Mouse (Mus musculus) right cerebral cortex, postnatal 25 days (tissue): Measurements from ENCODE around the gene Rsrc1.
A peak's percentile ranks its signal among the peaks of the same experiment; 100 is the strongest.
"Not testable (repeated sequence)": the region's sequence is repeated elsewhere in the genome, so short reads cannot be mapped to it uniquely, and the experiment has no call there.

Experiments
- DNase-seq: peaks from one replicate; pipeline ENCODE4 v3.0.0; 2022

Rsrc1 gene

DNA sequence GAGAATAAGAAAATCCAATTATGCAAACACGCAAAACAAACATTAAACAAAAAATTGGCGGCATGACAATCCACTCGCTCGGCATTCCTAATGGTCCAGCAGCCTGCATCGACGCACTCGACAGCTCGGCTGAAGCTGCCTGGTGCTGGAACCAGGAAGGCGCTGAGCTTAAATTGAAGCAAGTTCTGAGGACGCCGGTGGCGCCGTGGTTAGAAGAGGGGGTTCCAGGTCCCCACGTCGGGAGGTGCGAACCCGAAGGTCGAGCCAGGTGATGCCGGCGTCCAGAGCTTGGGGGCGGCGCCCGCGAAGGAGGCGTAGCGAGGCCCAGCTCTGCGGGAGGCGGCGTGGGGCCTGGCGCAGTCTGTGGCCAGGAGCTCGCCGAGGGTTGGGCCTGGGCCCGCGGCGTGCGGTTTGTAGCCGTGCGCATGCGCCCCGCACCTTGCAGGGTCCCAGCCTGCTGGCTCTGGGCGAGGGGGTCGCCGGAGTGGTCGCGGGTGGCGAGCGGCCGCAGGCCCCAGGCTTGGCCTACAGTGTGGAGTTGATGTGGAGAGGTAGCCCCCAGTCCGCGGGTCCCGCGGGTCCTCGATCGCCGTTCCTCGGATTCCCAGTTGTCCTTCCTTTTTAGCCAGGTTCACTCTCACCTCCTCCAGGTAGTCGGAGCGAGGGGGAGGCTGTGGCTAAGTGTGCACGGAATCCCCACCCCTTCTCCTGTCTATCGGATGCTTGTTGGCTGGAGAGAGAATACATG, 4.5 kb downstream of the Rsrc1 start:
- peak; percentile 84 for DNase-seq

DNA sequence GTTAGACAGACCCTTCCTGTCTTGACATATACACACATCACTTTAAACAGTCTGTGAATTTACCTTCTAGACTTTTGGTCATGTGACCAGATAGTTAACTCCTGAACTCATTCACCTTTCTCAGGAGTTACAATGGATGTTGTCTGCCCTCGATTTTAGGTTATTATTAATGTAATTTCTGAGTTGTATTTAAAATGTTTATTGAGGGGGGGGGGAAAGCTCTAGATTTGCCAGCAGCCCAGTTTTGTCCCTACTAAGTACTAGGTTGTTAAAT, 5.0 kb downstream of the Rsrc1 start:
- no peak for DNase-seq

DNA sequence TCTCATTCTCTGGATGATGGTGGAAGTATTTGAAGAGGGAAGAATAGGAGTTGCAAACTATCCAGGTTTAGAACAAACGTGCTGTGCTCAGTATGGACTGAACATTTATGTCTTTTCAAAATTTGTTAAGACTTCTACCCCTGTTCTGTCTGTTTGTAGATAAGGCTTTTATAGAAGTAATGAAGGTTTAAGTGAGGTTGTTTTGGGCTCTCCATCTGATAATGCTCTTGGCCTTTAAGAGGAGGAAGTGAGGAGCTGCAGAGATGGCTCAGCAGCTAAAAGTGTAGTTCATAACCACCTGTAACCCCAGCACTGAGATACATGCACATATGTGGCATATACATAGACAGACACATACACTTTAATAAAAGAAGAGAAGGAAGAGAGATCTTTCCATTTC, 15.6 kb downstream of the Rsrc1 start:
- DNase-seq = no peak

DNA sequence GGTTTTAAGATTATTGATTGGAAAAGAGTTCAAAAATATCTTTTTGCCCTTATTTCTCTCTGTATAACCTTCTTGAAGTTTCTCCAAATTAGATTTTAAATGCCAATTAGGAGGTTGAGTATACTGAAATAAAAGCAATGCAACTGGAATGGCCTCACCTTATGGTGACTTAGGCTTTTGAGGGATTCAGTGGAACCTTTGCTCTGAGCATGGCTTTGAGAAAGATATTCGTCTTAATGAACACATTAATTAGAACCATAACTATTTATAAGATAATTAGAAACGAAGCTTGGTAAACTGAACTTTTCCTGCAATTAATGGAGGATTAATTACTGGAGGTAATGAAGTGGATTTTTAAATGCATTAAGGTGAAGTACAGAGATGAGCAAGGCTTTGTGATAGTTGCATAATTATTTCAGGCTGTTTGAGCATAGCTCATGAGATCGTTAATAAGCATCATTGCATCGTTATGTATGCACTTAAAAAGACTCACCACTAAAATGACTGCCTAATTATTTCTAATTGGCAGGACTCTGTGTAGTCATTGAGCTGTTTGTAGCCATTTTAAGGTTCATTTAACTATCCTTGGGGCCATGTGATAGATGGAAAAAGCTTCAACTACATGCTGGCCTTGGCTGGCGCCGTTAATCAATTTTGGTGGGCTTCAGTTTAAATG, 55.3 kb downstream of the Rsrc1 start:
- DNase-seq = no peak

DNA sequence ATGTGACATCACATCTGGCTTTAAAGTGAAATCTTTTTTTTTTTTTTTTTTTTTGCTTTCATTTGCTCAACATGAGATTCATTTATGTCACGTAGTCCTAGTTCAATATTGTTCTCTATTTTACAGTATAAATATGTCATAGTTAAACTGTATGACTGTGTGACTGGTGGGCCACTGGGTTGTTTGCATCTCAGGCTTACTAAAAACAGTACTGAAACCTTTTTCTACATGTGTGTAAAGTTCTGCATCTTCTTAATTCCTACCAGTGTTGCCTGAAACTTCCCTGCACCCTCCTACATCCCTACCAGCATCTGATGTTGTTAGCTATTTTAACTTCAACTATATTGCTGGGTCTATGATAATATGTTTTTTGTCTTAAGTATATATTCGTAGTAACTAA, 78.6 kb downstream of the Rsrc1 start:
- no peak for DNase-seq

DNA sequence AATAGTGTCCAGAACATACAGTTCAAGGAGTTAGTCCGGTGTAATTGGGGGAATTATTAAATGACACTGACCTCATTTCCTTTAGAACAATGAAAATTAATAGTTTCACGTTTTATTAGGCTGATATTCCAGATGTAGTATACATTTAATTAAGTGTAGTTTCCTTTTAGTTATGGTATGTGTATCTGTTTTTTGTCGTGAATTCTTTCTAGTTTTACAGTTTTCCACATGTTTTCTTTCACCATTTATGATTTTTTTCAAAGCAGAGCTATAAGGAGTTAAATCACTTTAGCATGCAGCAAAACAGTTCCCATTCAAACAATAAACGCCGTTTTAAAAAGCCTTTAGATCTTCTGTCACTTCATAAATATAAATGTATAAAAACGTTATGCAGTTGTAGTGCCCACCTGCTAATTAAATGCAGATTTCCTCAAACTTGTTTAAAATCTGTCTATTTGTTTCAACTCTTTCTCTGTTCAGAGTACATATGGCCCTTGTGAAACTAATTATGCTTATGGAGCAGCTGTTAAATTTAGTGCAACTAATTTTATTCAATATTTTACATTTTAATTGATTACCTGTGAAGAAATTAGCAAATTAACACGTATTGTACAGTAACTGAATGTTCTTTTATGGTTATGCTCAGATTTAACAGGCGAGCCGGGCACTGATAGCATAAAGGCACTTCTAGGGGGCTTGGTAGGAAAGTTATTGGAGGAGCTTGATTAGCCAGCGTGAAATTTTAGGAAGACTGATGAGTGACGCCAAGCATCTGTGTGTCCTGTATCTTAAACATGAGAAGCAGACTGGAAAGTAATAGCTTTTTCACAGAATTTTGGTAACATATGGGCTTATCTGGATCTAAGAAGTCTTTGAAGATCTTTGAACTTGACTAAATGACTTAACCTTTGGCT, 89.6 kb downstream of the Rsrc1 start:
- DNase-seq = no peak

DNA sequence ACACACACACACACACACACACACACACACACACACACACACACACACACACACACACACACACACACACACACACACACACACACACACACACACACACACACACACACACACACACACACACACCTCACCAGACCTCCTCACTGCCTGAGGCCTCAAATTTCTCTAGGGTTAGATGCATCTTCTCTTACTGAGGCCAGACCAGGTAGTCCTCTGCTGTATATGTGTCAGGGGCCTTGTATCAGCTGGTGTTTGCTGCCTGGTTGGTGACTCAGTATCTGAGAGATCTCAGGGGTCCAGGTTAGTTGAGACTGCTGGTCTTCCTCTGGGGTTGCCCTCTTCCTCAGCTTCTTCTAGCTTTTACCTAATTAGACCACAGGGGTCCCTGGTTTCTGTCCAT, 92.5 kb downstream of the Rsrc1 start:
- DNase-seq = not testable (repeated sequence)

DNA sequence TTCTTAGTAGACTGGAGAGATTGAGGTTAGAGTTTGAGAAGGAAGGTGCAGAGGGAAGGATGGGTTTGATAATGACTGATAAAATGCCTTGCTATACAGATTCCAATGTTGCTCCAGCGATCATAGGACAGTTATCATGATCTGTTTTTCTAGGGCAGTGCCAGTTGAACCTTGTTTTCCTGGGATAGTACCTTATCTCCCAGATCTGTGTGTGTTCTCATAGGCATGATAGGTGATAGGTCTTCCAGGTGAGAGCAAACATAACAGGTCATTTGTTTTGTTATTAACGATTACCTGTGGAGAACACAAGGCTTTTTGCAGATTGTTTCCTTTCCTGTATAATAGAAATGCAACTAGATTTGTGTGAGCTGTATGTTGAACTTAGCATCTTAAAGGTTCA, 94.3 kb downstream of the Rsrc1 start:
- no peak for DNase-seq

DNA sequence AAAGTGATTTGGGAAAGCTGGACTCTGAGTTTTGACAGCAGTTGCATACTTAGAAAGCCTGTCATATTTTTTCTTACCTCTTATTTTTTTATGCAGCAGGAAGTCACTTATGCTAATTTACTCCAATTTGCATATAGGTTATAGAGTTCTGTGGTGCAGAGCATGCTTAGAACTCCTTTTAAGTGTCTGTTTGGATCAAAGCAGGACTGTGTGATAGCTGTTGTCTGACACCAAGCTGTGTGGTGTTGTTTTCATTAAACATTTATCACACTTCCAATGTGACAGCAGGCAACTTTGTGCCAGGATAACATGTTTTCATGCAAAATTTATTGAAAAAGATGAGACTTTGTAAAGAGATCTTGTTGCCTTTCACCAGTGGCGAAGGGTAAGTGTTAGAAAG, 103.6 kb downstream of the Rsrc1 start:
- no peak for DNase-seq

DNA sequence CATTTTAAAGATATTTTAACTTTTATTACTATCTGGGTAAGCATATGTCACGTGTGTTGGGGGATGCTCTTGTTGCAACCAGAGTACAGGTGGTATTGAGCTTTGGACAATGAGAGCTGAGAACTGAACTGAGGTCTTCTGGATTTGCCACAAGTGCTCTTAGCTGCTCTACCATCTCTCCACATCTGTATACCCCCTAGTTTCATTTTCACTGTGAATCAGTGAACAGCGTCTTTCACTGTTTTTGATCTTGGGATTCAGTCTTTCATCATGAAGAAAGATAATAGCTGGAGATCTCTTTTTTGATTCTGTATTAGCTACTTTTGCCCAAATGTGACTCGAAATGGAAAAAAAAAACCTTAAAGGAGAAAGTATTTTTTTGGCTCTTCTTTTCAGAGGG, 127.2 kb downstream of the Rsrc1 start:
- no peak for DNase-seq

DNA sequence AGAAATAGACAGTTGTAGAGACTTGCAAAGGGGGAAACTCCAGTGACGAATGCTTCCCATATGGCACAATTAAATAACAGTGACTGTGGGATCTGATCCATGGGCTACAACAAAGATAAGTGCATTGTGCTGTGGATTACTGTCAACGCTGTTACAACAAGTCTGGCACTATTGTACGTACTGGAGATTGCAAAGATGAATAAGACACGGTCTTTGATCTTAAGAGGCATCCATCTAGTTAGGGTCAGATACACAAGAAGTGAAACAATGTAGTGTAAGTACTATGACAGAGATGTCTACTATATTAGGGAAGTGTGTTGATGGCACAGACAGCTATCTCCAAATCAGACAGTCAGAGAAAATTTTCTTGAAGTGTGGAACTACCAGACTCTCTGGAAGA, 135.1 kb downstream of the Rsrc1 start:
- no peak for DNase-seq

DNA sequence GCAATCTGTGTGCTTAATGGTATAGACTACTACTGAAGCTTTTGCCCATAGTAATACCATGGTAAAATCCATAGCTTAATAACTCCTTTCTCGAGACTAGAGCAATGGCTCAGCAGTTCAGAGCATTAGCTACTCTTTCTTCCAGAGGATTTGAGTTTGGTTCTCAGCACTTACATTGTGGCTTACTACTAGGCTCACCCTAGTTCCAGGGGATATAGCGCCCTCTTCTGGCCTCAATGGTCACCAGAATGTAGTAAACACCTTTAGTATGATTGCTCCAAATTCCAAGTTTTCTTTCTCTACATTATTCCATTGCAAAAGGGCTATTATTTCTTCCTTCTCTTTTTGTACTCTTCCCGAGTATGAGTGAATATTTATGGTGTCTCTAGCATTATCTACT, 151.3 kb downstream of the Rsrc1 start:
- no peak for DNase-seq

DNA sequence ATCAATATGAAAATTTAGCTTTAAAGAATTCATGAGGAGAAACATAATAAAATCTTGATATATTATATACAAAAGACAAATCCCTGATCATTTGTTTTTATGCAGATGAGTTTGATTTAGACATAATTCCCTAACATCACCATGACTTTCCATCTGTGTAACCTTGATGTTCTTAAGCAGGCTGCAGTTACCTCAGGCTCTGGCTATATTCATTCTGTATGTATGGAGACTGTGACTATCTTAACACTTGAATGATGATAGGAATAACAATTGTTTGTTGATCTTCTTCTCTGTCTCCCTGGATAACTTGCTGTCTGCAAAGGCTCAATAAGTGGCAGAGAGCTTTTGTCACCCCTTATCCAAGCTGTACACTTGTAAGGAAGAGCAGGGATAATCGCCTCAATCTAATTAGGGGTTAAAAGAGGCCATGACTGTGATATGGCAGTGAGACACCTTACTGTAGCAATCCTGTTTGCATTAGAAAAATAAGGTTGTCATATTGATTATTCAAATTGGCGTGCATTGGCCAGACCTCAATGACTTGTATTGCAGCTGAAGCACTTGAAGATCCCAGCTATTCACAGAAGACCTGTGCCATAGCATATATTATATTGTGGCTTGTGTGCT, 154.7 kb downstream of the Rsrc1 start:
- no peak for DNase-seq

DNA sequence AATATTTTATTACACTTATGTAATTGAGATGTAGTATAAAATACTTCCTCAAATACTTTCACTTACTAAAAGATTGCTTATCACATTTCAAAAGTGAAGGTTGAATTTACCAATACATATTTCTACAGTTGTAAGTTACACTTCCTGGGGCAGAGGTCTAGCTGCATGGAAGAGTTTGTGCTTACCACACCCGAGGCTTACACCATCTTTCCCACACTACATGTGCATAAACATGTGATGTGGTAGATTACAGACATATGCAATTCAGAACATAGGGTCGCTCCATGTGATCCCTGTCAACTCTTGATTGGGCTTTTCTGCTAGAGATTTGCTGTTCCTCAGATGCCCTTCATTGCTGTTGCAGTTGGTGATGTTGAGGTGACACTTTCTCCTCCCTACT, 163.8 kb downstream of the Rsrc1 start:
- DNase-seq = no peak

DNA sequence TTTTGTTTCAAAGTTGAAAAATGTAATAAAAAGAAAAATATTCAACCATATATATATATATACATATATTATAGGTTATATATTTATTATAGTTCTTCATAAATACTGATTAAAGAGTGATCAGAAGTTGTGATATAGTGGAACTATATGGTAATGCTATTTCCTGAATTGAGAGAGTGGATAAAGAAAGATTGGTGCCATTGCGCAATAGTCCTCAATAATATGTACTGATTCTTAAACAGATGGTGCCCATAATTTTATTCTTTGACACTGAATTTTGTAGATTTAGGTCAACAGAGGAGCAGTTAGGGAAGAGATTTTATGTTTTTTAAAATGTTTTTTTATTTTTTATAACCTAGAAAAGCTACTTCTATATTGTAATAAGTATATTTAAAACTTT, 165.1 kb downstream of the Rsrc1 start:
- no peak for DNase-seq

DNA sequence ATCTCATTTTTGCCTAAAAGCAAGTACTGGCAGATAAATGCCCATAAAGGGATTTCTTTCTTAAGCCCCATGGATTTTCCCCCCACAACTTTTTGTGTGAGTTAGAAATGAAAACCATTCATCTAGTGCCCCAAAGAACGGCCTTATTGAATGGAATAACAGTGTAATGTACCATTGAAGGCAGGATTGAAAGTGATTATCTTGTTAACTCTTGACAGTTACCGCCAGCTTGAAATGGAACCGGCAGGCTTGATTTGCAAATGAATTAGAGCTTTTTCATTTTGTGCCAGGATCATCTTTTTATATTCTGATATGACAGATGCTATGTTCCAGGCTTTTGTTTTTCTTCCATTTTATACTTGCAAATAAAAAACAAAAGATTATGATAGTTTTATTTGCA, 166.1 kb downstream of the Rsrc1 start:
- no peak for DNase-seq

DNA sequence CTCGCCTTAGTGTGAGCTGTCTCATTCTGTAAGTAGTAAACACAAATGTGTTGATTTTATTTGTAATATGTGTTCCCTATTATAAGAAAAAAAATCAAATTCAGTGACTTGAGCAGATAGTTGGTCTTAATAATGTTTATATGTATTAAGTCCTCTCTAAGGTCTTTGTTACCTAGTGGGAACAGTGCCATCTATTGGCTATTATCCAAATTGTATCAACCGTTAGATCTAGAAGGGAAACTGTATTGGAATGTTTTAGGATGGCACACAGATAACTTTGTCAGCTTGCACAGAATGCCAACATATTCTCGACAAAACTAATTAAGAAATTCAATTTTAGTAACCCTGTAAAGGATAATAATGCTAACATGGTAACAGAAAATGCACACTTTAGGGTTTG, 216.0 kb downstream of the Rsrc1 start:
- DNase-seq = no peak

DNA sequence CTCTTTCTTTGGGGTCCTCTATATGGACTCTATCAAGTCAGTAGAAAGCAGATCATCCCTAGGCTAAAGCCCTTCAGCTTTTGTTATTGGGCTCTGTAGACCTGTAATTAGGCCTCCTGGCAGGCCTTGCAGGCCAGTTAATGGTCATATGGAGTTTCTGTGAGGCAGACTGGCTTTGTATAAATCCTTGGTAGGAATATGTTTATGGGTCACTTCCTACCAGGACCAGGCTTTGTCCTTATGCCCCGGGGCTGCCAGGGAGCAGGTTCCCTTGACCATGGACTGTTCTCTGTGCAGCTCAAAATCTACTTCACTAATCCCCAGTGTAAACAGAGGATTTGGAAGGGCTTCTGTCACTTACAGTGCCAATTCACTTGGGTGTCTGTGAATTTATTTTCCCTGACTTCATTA, 231.9 kb downstream of the Rsrc1 start:
- no peak for DNase-seq

DNA sequence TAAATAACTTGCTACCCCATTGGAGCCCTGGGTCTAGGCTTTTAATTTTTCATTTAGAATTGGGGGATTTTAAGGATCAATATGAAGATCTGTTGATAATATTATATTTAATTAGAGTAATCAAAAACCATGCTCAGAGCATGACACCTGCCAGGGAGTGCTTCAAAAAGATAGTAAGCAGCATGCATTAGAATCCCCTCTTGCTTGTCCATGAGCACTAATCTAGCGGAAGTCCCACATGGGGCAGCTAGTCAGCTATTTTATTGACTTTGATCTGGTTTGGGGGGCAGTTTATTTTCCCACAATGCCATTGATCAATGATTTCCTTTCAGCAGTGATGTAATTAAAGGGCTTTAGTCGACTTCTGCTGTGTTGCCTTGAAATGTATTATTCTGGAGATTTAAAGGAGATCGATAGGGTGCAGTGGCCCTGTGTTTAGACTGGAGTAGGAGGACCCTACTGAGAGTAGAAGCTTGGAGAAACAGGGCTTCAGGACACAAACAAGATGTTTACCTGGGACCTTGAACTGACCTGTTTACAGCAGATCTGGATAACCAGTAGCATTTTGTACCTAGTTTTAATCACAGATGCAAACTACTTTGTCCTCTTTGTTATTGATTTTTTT, 251.5 kb downstream of the Rsrc1 start:
- DNase-seq = no peak

DNA sequence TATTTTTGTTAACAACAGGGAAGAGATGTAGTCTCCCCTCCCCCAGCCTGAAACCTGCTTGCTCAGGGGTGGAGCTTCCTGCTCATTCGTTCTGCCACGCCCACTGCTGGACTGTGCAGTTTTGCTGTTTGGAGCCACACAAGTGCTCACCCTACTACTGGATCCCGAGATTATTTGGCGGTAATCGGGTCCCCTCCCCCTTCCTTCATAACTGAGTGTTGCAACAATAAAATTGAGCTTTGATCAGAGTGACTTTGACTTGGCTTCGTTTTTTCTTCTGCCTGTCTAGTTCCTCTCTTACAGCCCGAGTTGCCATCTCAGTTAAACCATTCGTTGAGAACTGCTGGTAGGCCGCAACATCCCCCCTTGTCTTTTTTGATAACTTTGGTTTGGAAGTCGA, 261.3 kb downstream of the Rsrc1 start:
- not testable (repeated sequence) for DNase-seq

DNA sequence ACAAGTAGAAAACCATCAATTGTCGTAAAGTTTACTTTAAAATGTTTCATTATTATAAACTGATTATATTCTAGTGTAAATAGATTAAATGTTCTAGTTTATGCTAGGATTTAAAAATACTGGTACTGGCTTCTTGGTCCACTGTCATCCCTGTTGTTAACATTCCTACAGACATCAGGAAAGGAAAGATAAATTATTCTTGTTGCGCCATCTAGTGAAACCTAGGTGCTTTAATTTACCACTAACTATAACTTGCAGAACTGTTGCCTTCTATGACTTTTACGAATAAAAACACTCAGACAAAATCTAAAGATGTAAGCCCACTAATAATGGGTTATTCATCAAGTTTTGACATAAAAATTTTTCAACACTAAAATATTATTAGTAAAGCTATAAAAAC, 286.3 kb downstream of the Rsrc1 start:
- no peak for DNase-seq

DNA sequence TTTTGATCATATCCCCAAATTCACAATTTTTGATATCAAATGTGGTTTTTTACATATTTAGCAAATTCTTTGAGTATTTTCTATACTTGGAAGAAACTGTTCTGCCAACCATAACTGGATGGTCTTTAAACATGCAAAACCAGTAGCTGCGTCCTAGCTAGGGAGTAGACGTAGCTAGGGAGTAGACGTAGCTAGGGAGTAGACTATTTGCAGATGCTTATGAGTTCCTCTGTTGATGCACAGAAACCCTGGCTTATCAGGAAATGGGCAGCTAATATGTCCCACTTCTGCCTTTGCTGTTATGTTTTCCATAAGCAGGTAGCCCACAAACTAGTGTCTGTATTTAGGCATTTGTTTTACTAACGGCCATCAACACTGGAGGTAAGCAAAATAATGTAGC, 298.6 kb downstream of the Rsrc1 start:
- DNase-seq = no peak

DNA sequence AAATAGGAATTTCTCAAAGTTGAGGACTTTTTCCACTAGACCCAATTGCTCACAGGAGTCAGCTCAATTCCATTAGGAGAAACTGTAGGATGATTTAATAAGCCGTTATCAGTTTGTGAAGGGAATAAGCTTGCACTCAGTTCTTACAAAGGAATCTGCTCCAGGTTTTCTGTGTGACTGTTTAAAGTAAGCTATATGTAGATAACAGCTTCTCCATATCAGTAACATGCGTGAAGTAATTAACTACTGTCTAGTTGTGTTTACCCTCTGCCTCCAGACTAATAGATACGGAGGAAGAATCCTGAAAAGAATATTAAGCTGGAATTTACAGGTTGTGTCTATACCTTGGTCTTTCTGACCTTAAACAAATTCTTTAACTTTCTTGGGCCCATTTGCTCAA, 299.1 kb downstream of the Rsrc1 start:
- DNase-seq = no peak
